Mouse (Mus musculus): ENCODE results near the gene Tmem208. TPM values are rescaled to one million over a fixed set of nuclear protein-coding genes. Genes with fewer than 3 reads are reported as not detected.

The Tmem208 gene
- polyA plus RNA-seq, 1 experiment from 2014 or later = 136 TPM

DNA sequence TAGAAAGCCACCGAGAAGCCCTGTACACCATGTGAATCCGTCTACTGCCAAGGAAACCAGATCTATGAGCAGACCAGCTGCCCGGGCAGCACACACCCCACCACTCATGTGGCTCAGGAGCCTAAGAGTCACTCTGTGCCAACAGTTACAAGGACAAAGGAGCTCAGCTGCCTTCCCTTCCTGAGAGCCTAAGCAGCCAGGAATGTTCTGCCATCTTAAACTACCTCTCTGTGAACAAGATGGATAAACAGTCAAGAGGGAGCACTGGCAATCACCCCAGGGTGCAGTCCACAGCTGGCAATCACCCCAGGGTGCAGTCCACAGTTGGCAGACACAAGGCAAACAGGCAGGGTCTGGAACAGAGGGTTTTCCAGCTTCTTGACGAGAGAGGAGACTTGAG lies 8.2 kb upstream of the Tmem208 start:
- no peaks in the 10 kb centered on the region for H3K4me1 ChIP-seq (ENCODE audit: insufficient read depth, low read length)
- ATAC-seq (ENCODE audit: low FRiP score, low TSS enrichment) = no peak
- 87% methylated on average over 4 of the region's 4 CpGs for WGBS
- peaks cover 40% of the 10 kb centered on the region for H3K36me3 ChIP-seq (ENCODE audit: insufficient read depth, low read length)
- no peak overlapping the region for H3K27ac ChIP-seq (ENCODE audit: low read length)
- no peak overlapping the region for H3K9ac ChIP-seq (replicated peaks; ENCODE audit: low read length)
- H3K4me2 ChIP-seq (replicated peaks; ENCODE audit: low read depth, low read length) = no peak overlapping the region
- no peak overlapping the region for H3K4me3 ChIP-seq (ENCODE audit: low read length)
- no peaks in the 10 kb centered on the region for H3K27me3 ChIP-seq (ENCODE audit: insufficient read depth, low read length)
- H3K9me3 ChIP-seq (ENCODE audit: low read length) = no peaks in the 10 kb centered on the region

GRCm38 (mm10) chr8:105318662-105319190 lies 7.4 kb upstream of the Tmem208 start:
- Histone ChIP-seq H3K4me1 (ENCODE audit: insufficient read depth, low read length) (no peaks in the 10 kb centered on the region), H3K27ac (ENCODE audit: low read length) (no peak overlapping the region), H3K4me2 (replicated peaks; ENCODE audit: low read depth, low read length) (no peak overlapping the region), H3K27me3 (ENCODE audit: insufficient read depth, low read length) (no peaks in the 10 kb centered on the region), H3K9me3 (ENCODE audit: low read length) (no peaks in the 10 kb centered on the region), H3K36me3 (ENCODE audit: insufficient read depth, low read length) (peaks cover 36% of the 10 kb centered on the region), H3K9ac (replicated peaks; ENCODE audit: low read length) (no peak overlapping the region), H3K4me3 (ENCODE audit: low read length) (no peak overlapping the region)
- no peak for ATAC-seq (ENCODE audit: low FRiP score, low TSS enrichment)
- 83% methylated on average over 11 of the region's 11 CpGs for WGBS

DNA sequence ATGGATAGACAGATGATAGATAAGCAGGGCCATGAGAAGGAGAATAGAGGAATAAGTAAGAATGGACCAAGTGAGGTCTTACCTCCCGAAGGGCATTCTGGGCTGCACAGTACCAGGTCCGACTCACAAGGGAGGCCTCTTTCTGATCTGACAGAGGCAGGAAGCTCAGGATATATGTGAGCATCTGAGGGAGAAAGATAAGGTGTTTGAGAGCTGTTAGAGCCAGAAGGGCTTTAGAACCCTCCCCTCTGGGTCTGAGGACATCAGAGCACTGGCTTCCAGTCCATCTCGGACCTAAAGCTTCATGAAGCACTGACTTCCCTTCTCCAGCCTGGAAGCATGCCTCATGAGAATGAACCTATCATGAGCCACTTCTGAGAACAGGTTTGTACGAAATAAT lies 3.0 kb upstream of the Tmem208 start:
- Histone ChIP-seq H3K9me3 (ENCODE audit: low read length) (no peaks in the 10 kb centered on the region), H3K4me1 (ENCODE audit: insufficient read depth, low read length) (peaks cover 18% of the 10 kb centered on the region), H3K36me3 (ENCODE audit: insufficient read depth, low read length) (peaks cover 15% of the 10 kb centered on the region), H3K27me3 (ENCODE audit: insufficient read depth, low read length) (no peaks in the 10 kb centered on the region), H3K9ac (replicated peaks; ENCODE audit: low read length) (no peak overlapping the region), H3K27ac (ENCODE audit: low read length) (no peak overlapping the region), H3K4me2 (replicated peaks; ENCODE audit: low read depth, low read length) (no peak overlapping the region), H3K4me3 (ENCODE audit: low read length) (no peak overlapping the region)
- 84% methylated on average over 4 of the region's 4 CpGs for WGBS
- ATAC-seq (ENCODE audit: low FRiP score, low TSS enrichment) = no peak

GRCm38 (mm10) chr8:105325641-105326093 lies 487 bp upstream of the Tmem208 start:
- Histone ChIP-seq H3K27me3 (ENCODE audit: insufficient read depth, low read length) (no peaks in the 10 kb centered on the region), H3K4me1 (ENCODE audit: insufficient read depth, low read length) (peaks cover 18% of the 10 kb centered on the region), H3K36me3 (ENCODE audit: insufficient read depth, low read length) (peaks cover 37% of the 10 kb centered on the region), H3K27ac (ENCODE audit: low read length) (peak overlapping the region; percentile 71), H3K4me2 (replicated peaks; ENCODE audit: low read depth, low read length) (peak overlapping the region; percentile 79), H3K9me3 (ENCODE audit: low read length) (no peaks in the 10 kb centered on the region), H3K4me3 (ENCODE audit: low read length) (peak overlapping the region; percentile 94), H3K9ac (replicated peaks; ENCODE audit: low read length) (peak overlapping the region; percentile 90)
- peak; percentile 69 for ATAC-seq (ENCODE audit: low FRiP score, low TSS enrichment)
- 1% methylated on average over 12 of the region's 12 CpGs for WGBS

DNA sequence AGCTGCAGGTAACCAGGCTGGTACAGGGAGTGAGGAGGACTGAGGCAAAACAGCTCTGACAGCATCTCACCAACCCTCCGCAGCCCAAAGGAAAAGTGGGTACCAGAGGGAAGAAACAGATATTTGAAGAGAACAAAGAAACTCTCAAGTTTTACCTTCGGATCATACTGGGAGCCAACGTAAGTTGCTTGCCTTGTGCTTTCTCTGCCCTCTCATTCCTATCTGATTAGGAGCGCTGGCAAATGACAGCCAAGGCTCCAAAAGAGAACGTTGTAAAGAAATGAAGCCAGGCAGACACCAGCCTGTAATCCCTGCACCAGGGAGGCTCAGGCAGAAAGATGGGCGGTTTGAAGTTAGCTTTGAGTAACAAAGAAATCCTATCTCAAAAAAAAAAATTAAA lies 814 bp downstream of the Tmem208 start:
- Histone ChIP-seq H3K9ac (replicated peaks; ENCODE audit: low read length) (peak overlapping the region; percentile 90), H3K4me1 (ENCODE audit: insufficient read depth, low read length) (peaks cover 18% of the 10 kb centered on the region), H3K36me3 (ENCODE audit: insufficient read depth, low read length) (peaks cover 49% of the 10 kb centered on the region), H3K4me3 (ENCODE audit: low read length) (peak overlapping the region; percentile 94), H3K27me3 (ENCODE audit: insufficient read depth, low read length) (no peaks in the 10 kb centered on the region), H3K4me2 (replicated peaks; ENCODE audit: low read depth, low read length) (peak overlapping the region; percentile 93), H3K9me3 (ENCODE audit: low read length) (no peaks in the 10 kb centered on the region), H3K27ac (ENCODE audit: low read length) (peak overlapping the region; percentile 92)
- 37% methylated on average over 6 of the region's 6 CpGs for WGBS
- ATAC-seq (ENCODE audit: low FRiP score, low TSS enrichment) = no peak

GRCm38 (mm10) chr8:105330325-105330724 lies 4.2 kb downstream of the Tmem208 start:
- Histone ChIP-seq H3K9me3 (ENCODE audit: low read length) (no peaks in the 10 kb centered on the region), H3K36me3 (ENCODE audit: insufficient read depth, low read length) (peaks cover 63% of the 10 kb centered on the region), H3K27me3 (ENCODE audit: insufficient read depth, low read length) (no peaks in the 10 kb centered on the region), H3K9ac (replicated peaks; ENCODE audit: low read length) (no peak overlapping the region), H3K4me2 (replicated peaks; ENCODE audit: low read depth, low read length) (no peak overlapping the region), H3K4me3 (ENCODE audit: low read length) (no peak overlapping the region), H3K4me1 (ENCODE audit: insufficient read depth, low read length) (peaks cover 12% of the 10 kb centered on the region), H3K27ac (ENCODE audit: low read length) (no peak overlapping the region)
- ATAC-seq (ENCODE audit: low FRiP score, low TSS enrichment) = no peak
- 94% methylated on average over 12 of the region's 12 CpGs for WGBS

- Histone ChIP-seq H3K27ac (ENCODE audit: low read length) (no peak overlapping the region), H3K4me3 (ENCODE audit: low read length) (no peak overlapping the region), H3K27me3 (ENCODE audit: insufficient read depth, low read length) (no peaks in the 10 kb centered on the region), H3K9me3 (ENCODE audit: low read length) (no peaks in the 10 kb centered on the region), H3K9ac (replicated peaks; ENCODE audit: low read length) (no peak overlapping the region), H3K4me1 (ENCODE audit: insufficient read depth, low read length) (peaks cover 9% of the 10 kb centered on the region), H3K4me2 (replicated peaks; ENCODE audit: low read depth, low read length) (no peak overlapping the region), H3K36me3 (ENCODE audit: insufficient read depth, low read length) (peaks cover 75% of the 10 kb centered on the region)
- 92% methylated on average over 22 of the region's 22 CpGs for WGBS
- no peak for ATAC-seq (ENCODE audit: low FRiP score, low TSS enrichment)
Measured at GRCm38 (mm10) chr8:105331469-105331868, 5.3 kb downstream of the Tmem208 start.

- no peak overlapping the region for H3K9ac ChIP-seq (replicated peaks; ENCODE audit: low read length)
- no peak for ATAC-seq (ENCODE audit: low FRiP score, low TSS enrichment)
- H3K36me3 ChIP-seq (ENCODE audit: insufficient read depth, low read length) = peaks cover 79% of the 10 kb centered on the region
- no peak overlapping the region for H3K4me3 ChIP-seq (ENCODE audit: low read length)
- H3K9me3 ChIP-seq (ENCODE audit: low read length) = no peaks in the 10 kb centered on the region
- peaks cover 7% of the 10 kb centered on the region for H3K4me1 ChIP-seq (ENCODE audit: insufficient read depth, low read length)
- H3K4me2 ChIP-seq (replicated peaks; ENCODE audit: low read depth, low read length) = no peak overlapping the region
- H3K27me3 ChIP-seq (ENCODE audit: insufficient read depth, low read length) = no peaks in the 10 kb centered on the region
- H3K27ac ChIP-seq (ENCODE audit: low read length) = no peak overlapping the region
- 92% methylated on average over 9 of the region's 9 CpGs for WGBS
Measured at GRCm38 (mm10) chr8:105331931-105332330, 5.8 kb downstream of the Tmem208 start.

DNA sequence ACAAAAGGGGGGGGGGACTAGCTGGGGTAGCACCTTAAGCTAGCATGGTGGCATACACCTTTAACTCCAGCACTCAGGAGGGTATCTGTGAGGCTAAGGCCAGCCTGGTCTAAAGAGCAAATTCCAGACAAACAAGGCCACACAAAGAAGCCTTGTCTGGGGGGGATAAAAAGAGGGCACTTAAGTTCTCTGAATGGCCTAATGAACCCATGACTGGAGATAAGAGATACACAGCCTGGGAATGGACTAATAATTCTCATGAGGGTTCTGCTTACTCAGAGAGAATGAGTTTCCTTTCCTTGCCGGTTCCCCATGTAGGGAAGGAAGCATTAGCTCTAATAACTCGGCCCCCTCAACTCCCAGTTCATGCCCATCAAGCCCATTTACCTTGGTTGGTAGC lies 6.4 kb downstream of the Tmem208 start:
- Histone ChIP-seq H3K36me3 (ENCODE audit: insufficient read depth, low read length) (peaks cover 85% of the 10 kb centered on the region), H3K4me2 (replicated peaks; ENCODE audit: low read depth, low read length) (no peak overlapping the region), H3K9ac (replicated peaks; ENCODE audit: low read length) (no peak overlapping the region), H3K4me1 (ENCODE audit: insufficient read depth, low read length) (peaks cover 1% of the 10 kb centered on the region), H3K9me3 (ENCODE audit: low read length) (no peaks in the 10 kb centered on the region), H3K27ac (ENCODE audit: low read length) (no peak overlapping the region), H3K27me3 (ENCODE audit: insufficient read depth, low read length) (no peaks in the 10 kb centered on the region), H3K4me3 (ENCODE audit: low read length) (no peak overlapping the region)
- no peak for ATAC-seq (ENCODE audit: low FRiP score, low TSS enrichment)
- 51% methylated on average over 2 of the region's 2 CpGs for WGBS

GRCm38 (mm10) chr8:105336373-105337130 lies 10.4 kb downstream of the Tmem208 start:
- 59% methylated on average over 32 of the region's 32 CpGs for WGBS

More at GRCm38 (mm10) chr8:105336373-105337130, 10.4 kb downstream of the Tmem208 start:
- Histone ChIP-seq H3K9ac (replicated peaks; ENCODE audit: low read length) (no peak overlapping the region), H3K36me3 (ENCODE audit: insufficient read depth, low read length) (peaks cover 60% of the 10 kb centered on the region), H3K4me3 (ENCODE audit: low read length) (no peak overlapping the region), H3K9me3 (ENCODE audit: low read length) (no peaks in the 10 kb centered on the region), H3K4me2 (replicated peaks; ENCODE audit: low read depth, low read length) (no peak overlapping the region), H3K27ac (ENCODE audit: low read length) (no peak overlapping the region), H3K27me3 (ENCODE audit: insufficient read depth, low read length) (no peaks in the 10 kb centered on the region), H3K4me1 (ENCODE audit: insufficient read depth, low read length) (peaks cover 16% of the 10 kb centered on the region)
- no peak for ATAC-seq (ENCODE audit: low FRiP score, low TSS enrichment)
